Mouse (Mus musculus): ENCODE measurements around the gene Rab10.

DNA sequence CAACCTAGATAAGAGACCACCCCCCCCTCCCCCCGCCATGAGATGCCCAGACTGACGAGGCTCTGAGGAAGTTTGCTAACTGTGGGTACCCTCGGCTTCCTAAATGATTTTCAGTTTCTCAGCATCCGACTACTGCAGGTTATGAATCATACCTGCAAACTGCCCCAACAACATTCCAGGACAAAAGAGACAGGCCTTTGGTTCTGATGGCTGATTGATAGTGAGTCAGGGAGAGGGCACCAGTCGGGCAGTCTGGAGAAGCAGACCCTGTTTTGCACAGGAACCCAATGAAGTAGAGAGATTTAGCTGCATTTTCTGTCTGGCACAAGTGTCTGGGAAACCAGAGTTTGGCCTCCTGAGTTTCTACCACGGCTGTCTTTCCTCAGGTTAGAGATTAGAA lies 42.4 kb upstream of the Rab10 start:
- no peak for TF ChIP-seq EP300 (IDR thresholded peaks at IDR 0.05; ENCODE audit: low read depth)
- no peak for TF ChIP-seq CTCF (IDR thresholded peaks at IDR 0.05; ENCODE audit: low read depth)
